Mouse (Mus musculus) megakaryocyte, embryonic 14.5 days (primary cell): ENCODE results near the gene Klhl2.

Experiments used
- FLI1 ChIP-seq: IDR thresholded peaks from 2 replicates; pipeline ENCODE4 v1.6.1; 2012; ENCODE audit warnings: low read length, inconsistent platforms, mixed read lengths
- GATA1 ChIP-seq: IDR thresholded peaks from 3 replicates; pipeline ENCODE4 v1.6.1; 2012; ENCODE audit warnings: mixed read lengths, low read length, inconsistent platforms, borderline replicate concordance

GRCm38 (mm10) chr8:64841747-64842406, 7.9 kb downstream of the Klhl2 start:
- no peak for TF ChIP-seq FLI1
- TF ChIP-seq GATA1, result no peak
